Mouse (Mus musculus) liver, adult 2 months (tissue): ENCODE measurements at regions not wholly inside any gene's neighbourhood (a gene's known extent, or its start where the extent isn't known, plus 50 kb on each side); places are given as distances from the start of the nearest gene placed in this dataset.
"Not testable (repeated sequence)": the region's sequence is repeated elsewhere in the genome, so short reads cannot be mapped to it uniquely, and the experiment has no call there.

ENCODE experiments used
- DNase-seq: peaks from one replicate; pipeline ENCODE4 v3.0.0-alpha.2; 2011; ENCODE audit warnings: low read depth, low spot score; ENCODE audit errors: extremely low read depth
- H3K27ac ChIP-seq: fragments of 200-500 bp; replicated peaks from 2 replicates; pipeline ENCODE4 v1.5.1; 2012; ENCODE audit warnings: low read depth, mild to moderate bottlenecking, control low read depth, inconsistent platforms, low read length; ENCODE audit not compliant: insufficient read depth
- H3K27me3 ChIP-seq: fragments of 200-500 bp; 2 replicates; pipeline ENCODE4 v1.6.1; 2012; ENCODE audit warnings: mild to moderate bottlenecking, moderate library complexity, low read length, inconsistent platforms; ENCODE audit not compliant: control insufficient read depth, insufficient read depth
- H3K36me3 ChIP-seq: fragments of 200-500 bp; 2 replicates; pipeline ENCODE4 v1.6.1; 2012; ENCODE audit warnings: low read length, inconsistent platforms; ENCODE audit not compliant: control insufficient read depth, insufficient read depth
- H3K4me1 ChIP-seq: fragments of 200-500 bp; 2 replicates; pipeline ENCODE4 v1.6.1; 2011; ENCODE audit warnings: low read length; ENCODE audit not compliant: control insufficient read depth, insufficient read depth
- H3K4me3 ChIP-seq: fragments of 200-500 bp; 2 replicates; pipeline ENCODE4 v1.5.1; 2011; ENCODE audit warnings: low read depth, mild to moderate bottlenecking, control low read depth, low read length, moderate library complexity; ENCODE audit not compliant: insufficient read depth
- H3K79me2 ChIP-seq: fragments of 200-500 bp; 2 replicates; pipeline ENCODE4 v1.6.1; 2012; ENCODE audit warnings: inconsistent platforms, mild to moderate bottlenecking, low read length, moderate library complexity; ENCODE audit not compliant: control insufficient read depth, insufficient read depth
- H3K9ac ChIP-seq: fragments of 200-500 bp; 2 replicates; pipeline ENCODE4 v1.6.1; 2012; ENCODE audit warnings: low read depth, mild to moderate bottlenecking, control low read depth, inconsistent platforms, low read length
- CTCF ChIP-seq: fragments of 200-500 bp; IDR thresholded peaks from 2 replicates; pipeline ENCODE4 v1.5.1; 2011; ENCODE audit warnings: low read depth, low read length, control low read depth
- POLR2A ChIP-seq: fragments of 200-500 bp; IDR thresholded peaks from 2 replicates; pipeline ENCODE4 v1.6.1; 2011; ENCODE audit warnings: low read length, control low read depth; ENCODE audit not compliant: insufficient read depth; ENCODE audit errors: extremely low read depth
- WGBS: fragments of 180-500 bp; shearing (Covaris S2); methylation state at CpG from one replicate; pipeline ENCODE4 v1.1.7; 2018; 5-methylcytosine and 5-hydroxymethylcytosine counted together

- Histone ChIP-seq H3K27me3 (no peaks in the 10 kb centered on the region), H3K27ac (no peak overlapping the region), H3K79me2 (no peaks in the 10 kb centered on the region), H3K4me1 (peaks cover 15% of the 10 kb centered on the region; the same call in 1 of the 2 replicates), H3K9ac (no peak overlapping the region), H3K4me3 (no peak overlapping the region), H3K36me3 (no peaks in the 10 kb centered on the region)
- WGBS: 24% methylated on average over 1 of the region's 1 CpGs
- DNase-seq: peak; percentile 92
- TF ChIP-seq CTCF: no peak
- TF ChIP-seq POLR2A: no peak
Measured at GRCm38 (mm10) chr5:42884251-42884650, 348.7 kb upstream of the Cpeb2 start.

GRCm38 (mm10) chr5:42891890-42892289, 341.1 kb upstream of the Cpeb2 start:
- no peak overlapping the region for H3K27ac ChIP-seq
- no peaks in the 10 kb centered on the region for H3K79me2 ChIP-seq
- no peaks in the 10 kb centered on the region for H3K27me3 ChIP-seq
- H3K4me3 ChIP-seq: no peak overlapping the region
- WGBS: 74% methylated on average over 2 of the region's 2 CpGs
- no peak overlapping the region for H3K9ac ChIP-seq
- no peaks in the 10 kb centered on the region for H3K36me3 ChIP-seq
- TF ChIP-seq POLR2A: no peak
- no peak for TF ChIP-seq CTCF
- H3K4me1 ChIP-seq: peaks cover 2% of the 10 kb centered on the region; the same call in 1 of the 2 replicates
- DNase-seq: no peak

DNA sequence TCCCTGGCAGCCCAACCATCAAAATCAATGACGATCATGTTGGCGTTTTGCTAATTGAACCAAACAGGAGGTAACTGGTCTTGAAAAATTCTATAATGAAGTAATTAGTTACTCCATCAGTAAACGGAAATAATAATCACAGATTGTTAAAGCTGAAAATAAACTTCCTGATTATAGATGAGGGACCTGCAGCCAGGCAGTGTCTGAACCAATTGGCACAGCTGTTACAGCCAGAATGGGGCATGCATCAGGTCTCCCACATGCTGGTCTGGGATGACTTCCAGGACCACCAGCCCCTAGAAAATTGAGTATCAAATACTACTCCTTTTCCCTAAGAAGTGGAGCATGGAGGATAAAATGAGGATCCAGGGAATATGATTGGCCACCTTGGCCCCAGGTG, 326.8 kb upstream of the Cpeb2 start:
- Histone ChIP-seq H3K4me1 (no peaks in the 10 kb centered on the region), H3K4me3 (no peak overlapping the region), H3K9ac (no peak overlapping the region), H3K27ac (no peak overlapping the region), H3K27me3 (no peaks in the 10 kb centered on the region), H3K36me3 (no peaks in the 10 kb centered on the region), H3K79me2 (no peaks in the 10 kb centered on the region)
- 80% methylated on average over 3 of the region's 3 CpGs for WGBS
- no peak for DNase-seq
- TF ChIP-seq POLR2A (no peak), CTCF (no peak)

DNA sequence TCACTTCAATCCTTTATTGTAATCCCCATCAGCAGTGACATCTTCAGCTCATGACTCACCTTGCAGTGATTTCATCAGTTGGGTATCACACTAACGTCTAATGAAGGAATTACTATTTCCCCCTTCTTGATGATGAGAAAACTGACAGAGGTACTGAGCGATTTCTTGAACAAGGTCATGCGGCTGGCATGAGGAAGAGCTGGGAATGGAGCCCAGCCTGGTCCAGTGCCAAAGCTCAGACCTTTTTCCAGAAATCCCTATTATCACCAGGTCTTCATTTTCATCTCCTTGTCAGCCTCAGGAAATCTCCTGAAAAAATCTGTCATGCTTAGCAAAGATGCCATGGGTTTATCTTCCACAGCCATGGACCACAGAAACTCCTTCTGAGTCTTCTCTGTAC, 313.6 kb upstream of the Cpeb2 start:
- Histone ChIP-seq H3K79me2 (no peaks in the 10 kb centered on the region), H3K9ac (no peak overlapping the region), H3K4me3 (no peak overlapping the region), H3K27ac (no peak overlapping the region), H3K36me3 (no peaks in the 10 kb centered on the region), H3K27me3 (no peaks in the 10 kb centered on the region), H3K4me1 (no peaks in the 10 kb centered on the region)
- WGBS: 36% methylated on average over 3 of the region's 3 CpGs
- no peak for TF ChIP-seq CTCF
- no peak for TF ChIP-seq POLR2A
- peak; percentile 43 for DNase-seq

DNA sequence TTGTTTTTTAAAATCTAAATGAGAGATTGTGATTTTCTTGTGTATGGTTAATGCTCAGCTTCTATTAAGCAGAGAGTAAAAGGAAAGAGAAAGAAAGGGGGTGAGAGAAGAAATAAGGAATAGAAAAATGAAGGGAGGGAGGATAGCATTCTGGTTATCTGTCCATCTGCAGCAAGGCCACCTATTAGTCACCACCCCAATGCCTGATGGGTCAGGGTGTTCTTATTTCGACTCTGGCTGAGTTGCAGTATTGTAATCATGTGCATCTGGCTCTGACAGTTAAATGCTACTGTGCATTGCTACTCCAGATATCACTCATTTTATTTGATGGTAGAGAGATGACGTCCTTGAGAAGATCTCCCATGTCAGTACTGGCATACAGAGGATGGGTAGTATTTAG, 300.9 kb upstream of the Cpeb2 start:
- no peaks in the 10 kb centered on the region for H3K27me3 ChIP-seq
- H3K4me3 ChIP-seq: no peak overlapping the region
- H3K4me1 ChIP-seq: no peaks in the 10 kb centered on the region
- DNase-seq: no peak
- no peak overlapping the region for H3K9ac ChIP-seq
- H3K27ac ChIP-seq: no peak overlapping the region
- H3K79me2 ChIP-seq: no peaks in the 10 kb centered on the region
- TF ChIP-seq POLR2A: no peak
- TF ChIP-seq CTCF: no peak
- 75% methylated on average over 2 of the region's 2 CpGs for WGBS
- H3K36me3 ChIP-seq: no peaks in the 10 kb centered on the region

DNA sequence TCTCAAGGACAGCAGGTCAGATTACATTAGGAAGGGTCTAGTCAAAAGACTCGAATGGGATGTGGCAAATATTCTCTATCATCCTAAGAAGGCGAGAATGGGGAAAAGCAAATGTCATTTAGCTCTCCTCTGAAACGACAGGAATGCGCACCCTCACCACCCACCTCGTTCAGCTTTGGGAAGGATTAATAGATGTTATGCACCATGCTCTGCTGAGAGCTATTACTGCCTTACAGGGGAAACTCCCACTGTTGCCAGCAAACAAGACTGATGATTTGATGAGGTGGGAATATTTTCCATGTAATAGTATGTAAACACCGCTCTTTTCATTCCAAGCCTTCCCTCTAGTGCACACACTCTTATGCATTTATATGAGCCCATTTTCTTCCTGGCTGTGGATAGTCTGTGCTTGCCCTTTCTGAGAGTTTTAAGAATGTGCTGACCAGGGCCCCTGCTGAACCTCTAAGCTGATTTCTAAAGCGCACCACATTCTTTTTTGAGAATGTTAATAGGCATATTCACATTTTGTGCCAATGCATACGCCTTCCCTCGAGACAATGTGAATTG, 273.6 kb upstream of the Cpeb2 start:
- H3K79me2 ChIP-seq: no peaks in the 10 kb centered on the region
- no peaks in the 10 kb centered on the region for H3K4me1 ChIP-seq
- TF ChIP-seq CTCF (no peak), POLR2A (no peak)
- WGBS: 88% methylated on average over 9 of the region's 9 CpGs
- no peaks in the 10 kb centered on the region for H3K36me3 ChIP-seq
- no peaks in the 10 kb centered on the region for H3K27me3 ChIP-seq
- H3K9ac ChIP-seq: no peak overlapping the region
- no peak for DNase-seq
- H3K27ac ChIP-seq: no peak overlapping the region
- no peak overlapping the region for H3K4me3 ChIP-seq

GRCm38 (mm10) chr5:42966952-42967351, 266.0 kb upstream of the Cpeb2 start:
- not testable (repeated sequence) for H3K27ac ChIP-seq, DNase-seq, H3K36me3 ChIP-seq, H3K79me2 ChIP-seq, H3K9ac ChIP-seq, H3K4me3 ChIP-seq, H3K27me3 ChIP-seq, H3K4me1 ChIP-seq
- 91% methylated on average over 2 of the region's 2 CpGs for WGBS
